Mouse (Mus musculus): ENCODE data around the gene Triap1. TPM values are rescaled to one million over a fixed set of nuclear protein-coding genes. Genes with fewer than 3 reads are reported as not detected.

Triap1 gene
- polyA plus RNA-seq, 1 experiment from 2014 or later, result 56.4 TPM

Other genes with a start within 250 kb of the Triap1 start
- gene Gm10401, start 242.9 kb upstream of the Triap1 start, polyA plus RNA-seq (2014; fragmentation: Nextera tagmentation; extraction: Ambion mirVana), result 22.0 and 33.1 TPM in 2 replicates
- 30.1 and 31.5 TPM in 2 replicates for gene Acads, start 221.9 kb upstream of the Triap1 start, polyA plus RNA-seq (2014; fragmentation: Nextera tagmentation; extraction: Ambion mirVana)
- gene Unc119b, start 206.2 kb upstream of the Triap1 start, polyA plus RNA-seq (2014; fragmentation: Nextera tagmentation; extraction: Ambion mirVana), result 81.2 and 83.3 TPM in 2 replicates
- 56.3 and 56.4 TPM in 2 replicates for gene Mlec, start 183.0 kb upstream of the Triap1 start, polyA plus RNA-seq (2014; fragmentation: Nextera tagmentation; extraction: Ambion mirVana)
- gene Cabp1, start 146.8 kb upstream of the Triap1 start, polyA plus RNA-seq (2014; fragmentation: Nextera tagmentation; extraction: Ambion mirVana), result 1.2 and 1.5 TPM in 2 replicates
- 98.4 and 105 TPM in 2 replicates for gene Pop5, start 105.4 kb upstream of the Triap1 start, polyA plus RNA-seq (2014; fragmentation: Nextera tagmentation; extraction: Ambion mirVana)
- gene Rnf10, start 68.3 kb upstream of the Triap1 start, polyA plus RNA-seq (2014; fragmentation: Nextera tagmentation; extraction: Ambion mirVana), result 109 and 110 TPM in 2 replicates
- 57.1 and 58.2 TPM in 2 replicates for gene Coq5, start 61.6 kb upstream of the Triap1 start, polyA plus RNA-seq (2014; fragmentation: Nextera tagmentation; extraction: Ambion mirVana)
- 1,518 and 1,534 TPM in 2 replicates for gene Dynll1, start 40.2 kb upstream of the Triap1 start, polyA plus RNA-seq (2014; fragmentation: Nextera tagmentation; extraction: Ambion mirVana)
- gene Srsf9, start 14.0 kb upstream of the Triap1 start, polyA plus RNA-seq (2014; fragmentation: Nextera tagmentation; extraction: Ambion mirVana), result 373 and 388 TPM in 2 replicates
- gene Gatc, start within 50 bp of the Triap1 start, polyA plus RNA-seq (2014; fragmentation: Nextera tagmentation; extraction: Ambion mirVana), result 51.5 and 51.6 TPM in 2 replicates
- 674 and 731 TPM in 2 replicates for gene Cox6a1, start 7.8 kb downstream of the Triap1 start, polyA plus RNA-seq (2014; fragmentation: Nextera tagmentation; extraction: Ambion mirVana)
- 202 and 219 TPM in 2 replicates for gene Msi1, start 88.4 kb downstream of the Triap1 start, polyA plus RNA-seq (2014; fragmentation: Nextera tagmentation; extraction: Ambion mirVana)
- not detected in 2 replicates for gene Pla2g1b, start 125.0 kb downstream of the Triap1 start, polyA plus RNA-seq (2014; fragmentation: Nextera tagmentation; extraction: Ambion mirVana)
- gene Sirt4, start 143.5 kb downstream of the Triap1 start, polyA plus RNA-seq (2014; fragmentation: Nextera tagmentation; extraction: Ambion mirVana), result 20.6 and 22.0 TPM in 2 replicates
- gene Pxn, start 165.5 kb downstream of the Triap1 start, polyA plus RNA-seq (2014; fragmentation: Nextera tagmentation; extraction: Ambion mirVana), result 11.9 and 12.3 TPM in 2 replicates
- gene Rplp0, start 218.2 kb downstream of the Triap1 start, polyA plus RNA-seq (2014; fragmentation: Nextera tagmentation; extraction: Ambion mirVana), result 1,156 and 1,197 TPM in 2 replicates
- 54.8 and 62.4 TPM in 2 replicates for gene Gcn1l1, start 224.0 kb downstream of the Triap1 start, polyA plus RNA-seq (2014; fragmentation: Nextera tagmentation; extraction: Ambion mirVana)